Mouse (Mus musculus): ENCODE measurements around the gene Srsf2. TPM values are rescaled to one million over a fixed set of nuclear protein-coding genes. Genes with fewer than 3 reads are reported as not detected.

Gene Srsf2
- polyA plus RNA-seq, 1 experiment from 2014 or later = 974 TPM

DNA sequence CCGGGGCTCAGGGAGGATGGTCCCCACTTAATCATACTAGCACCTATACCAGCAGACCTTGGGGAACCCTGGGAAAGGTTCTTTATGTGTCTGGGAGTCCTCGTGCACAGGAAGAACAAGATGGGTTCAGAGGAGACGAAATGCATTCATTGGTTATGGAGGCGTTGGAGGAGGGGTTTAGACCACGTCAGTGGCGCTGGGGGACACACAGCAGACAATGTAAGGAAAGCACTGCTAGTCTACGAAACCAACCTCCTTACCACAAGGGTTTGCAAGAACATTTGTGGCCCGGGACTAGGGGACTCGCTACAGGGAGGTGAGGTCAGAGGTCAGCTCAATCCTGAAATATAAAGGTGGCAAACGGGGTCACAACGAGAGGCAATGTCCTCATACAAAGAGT is 42.4 kb downstream of the Srsf2 start:
- peak overlapping the region; percentile 49 for H3K4me2 ChIP-seq
- DNase-seq (ENCODE audit: low spot score, missing footprints) (no peak), ATAC-seq (ENCODE audit: low FRiP score) (no peak)
- H3K9ac ChIP-seq (ENCODE audit: low read length) = peak overlapping the region; percentile 63
- H3K27me3 ChIP-seq (ENCODE audit: control insufficient read depth, insufficient read depth, low read length) = no peaks in the 10 kb centered on the region
- H3K4me3 ChIP-seq (ENCODE audit: low read depth, low read length) = no peak overlapping the region
- WGBS = 32% methylated on average over 11 of the region's 11 CpGs
- peaks cover 51% of the 10 kb centered on the region for H3K4me1 ChIP-seq (ENCODE audit: control insufficient read depth, insufficient read depth, low read length)
- H3K9me3 ChIP-seq (ENCODE audit: control insufficient read depth, low read length) = no peaks in the 10 kb centered on the region
- H3K36me3 ChIP-seq (ENCODE audit: control insufficient read depth, insufficient read depth, low read length) = no peaks in the 10 kb centered on the region
- peak overlapping the region; percentile 94 for H3K27ac ChIP-seq (ENCODE audit: low read depth, low read length)

DNA sequence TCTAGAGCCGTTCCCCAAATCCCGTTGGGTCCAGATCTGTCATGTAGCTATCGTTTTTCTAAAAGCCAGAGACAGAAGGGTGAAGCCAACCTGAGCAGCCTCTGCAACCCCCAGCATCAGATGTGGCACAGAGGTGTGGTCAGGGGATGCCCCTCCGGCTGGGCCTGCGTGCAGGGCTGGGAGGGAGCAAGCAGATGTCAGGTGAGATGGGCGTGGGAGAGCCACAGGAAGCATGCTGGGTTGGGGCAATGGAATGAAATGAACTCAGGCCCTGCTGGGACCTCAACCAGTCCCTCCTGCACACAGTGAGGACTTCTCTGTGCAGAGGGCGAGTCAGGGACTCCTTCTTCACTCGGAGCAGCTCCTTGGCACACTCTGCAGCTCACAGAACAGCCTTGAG is 43.4 kb downstream of the Srsf2 start:
- Histone ChIP-seq H3K27ac (ENCODE audit: low read depth, low read length) (no peak overlapping the region), H3K27me3 (ENCODE audit: control insufficient read depth, insufficient read depth, low read length) (no peaks in the 10 kb centered on the region), H3K4me2 (no peak overlapping the region), H3K9ac (ENCODE audit: low read length) (no peak overlapping the region), H3K4me1 (ENCODE audit: control insufficient read depth, insufficient read depth, low read length) (peaks cover 42% of the 10 kb centered on the region), H3K4me3 (ENCODE audit: low read depth, low read length) (no peak overlapping the region), H3K9me3 (ENCODE audit: control insufficient read depth, low read length) (no peaks in the 10 kb centered on the region), H3K36me3 (ENCODE audit: control insufficient read depth, insufficient read depth, low read length) (no peaks in the 10 kb centered on the region)
- 79% methylated on average over 8 of the region's 8 CpGs for WGBS
- ATAC-seq (ENCODE audit: low FRiP score) (no peak), DNase-seq (ENCODE audit: low spot score, missing footprints) (no peak)

DNA sequence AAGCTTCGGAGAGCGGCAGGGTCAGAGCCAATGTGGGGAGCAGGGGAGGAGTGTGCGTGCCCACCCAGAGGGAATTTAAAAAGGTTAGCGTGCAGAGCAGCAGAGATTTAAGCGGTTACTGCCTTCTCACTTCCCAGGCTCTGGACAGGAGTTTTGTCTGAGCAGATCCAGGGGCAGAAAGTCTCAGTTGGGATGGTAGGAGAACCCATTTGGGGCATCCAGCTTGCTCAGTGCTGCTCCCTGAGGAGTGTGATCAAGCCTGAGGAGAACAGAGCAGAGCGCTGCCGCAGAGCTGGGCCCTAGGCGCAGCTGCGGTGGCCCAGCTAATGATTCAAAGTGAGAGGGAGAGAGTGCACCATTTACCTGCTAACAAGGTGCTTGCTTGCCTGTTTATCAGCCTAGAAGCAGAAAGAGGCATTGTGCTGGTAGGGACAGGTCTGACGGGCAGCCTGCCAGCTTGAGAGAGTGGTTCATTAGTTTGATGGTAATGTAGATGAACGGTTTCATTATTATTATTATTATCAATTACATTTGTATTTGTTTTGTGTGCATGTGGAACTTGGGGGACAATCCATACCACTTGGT is 44.0 kb downstream of the Srsf2 start:
- H3K27me3 ChIP-seq (ENCODE audit: control insufficient read depth, insufficient read depth, low read length) = no peaks in the 10 kb centered on the region
- peaks cover 36% of the 10 kb centered on the region for H3K4me1 ChIP-seq (ENCODE audit: control insufficient read depth, insufficient read depth, low read length)
- H3K4me3 ChIP-seq (ENCODE audit: low read depth, low read length) = no peak overlapping the region
- H3K9me3 ChIP-seq (ENCODE audit: control insufficient read depth, low read length) = no peaks in the 10 kb centered on the region
- ATAC-seq (ENCODE audit: low FRiP score) = no peak
- DNase-seq (ENCODE audit: low spot score, missing footprints) = no peak
- WGBS = 77% methylated on average over 11 of the region's 11 CpGs
- H3K9ac ChIP-seq (ENCODE audit: low read length) = no peak overlapping the region
- no peak overlapping the region for H3K4me2 ChIP-seq
- no peak overlapping the region for H3K27ac ChIP-seq (ENCODE audit: low read depth, low read length)
- H3K36me3 ChIP-seq (ENCODE audit: control insufficient read depth, insufficient read depth, low read length) = no peaks in the 10 kb centered on the region

DNA sequence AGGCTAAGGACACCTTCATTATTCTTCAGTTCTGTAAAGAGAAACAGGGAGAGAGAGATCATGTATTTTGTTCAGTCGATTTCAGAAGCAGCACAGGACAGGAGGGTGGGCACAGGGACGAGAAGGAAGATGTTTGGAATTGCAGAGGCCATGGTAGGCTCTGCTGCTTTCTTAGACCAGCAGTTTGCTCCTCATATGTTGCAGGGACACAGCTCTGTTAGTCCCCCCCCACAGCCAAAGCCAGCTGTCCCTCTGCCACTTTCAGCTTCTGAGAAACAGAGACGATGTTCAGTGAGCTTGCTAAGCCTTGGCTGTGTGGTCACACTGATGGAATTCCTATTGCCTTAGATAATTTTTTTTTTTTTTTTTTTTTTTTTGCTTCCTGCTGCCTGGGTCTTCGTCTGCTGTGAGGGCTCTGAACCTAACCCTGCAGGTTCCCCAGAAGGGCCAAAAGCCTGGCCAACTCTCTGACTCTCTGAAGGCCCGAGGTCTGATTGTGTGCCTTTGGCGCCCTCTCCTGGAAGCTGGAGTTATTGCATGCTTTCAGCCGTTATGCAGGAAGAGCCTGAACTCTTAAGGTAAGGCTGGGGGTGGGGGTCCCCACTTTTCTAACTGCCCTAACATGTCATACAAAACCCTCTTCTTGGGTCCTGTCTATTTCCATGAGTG is 44.8 kb downstream of the Srsf2 start:
- H3K9me3 ChIP-seq (ENCODE audit: control insufficient read depth, low read length) = no peaks in the 10 kb centered on the region
- DNase-seq (ENCODE audit: low spot score, missing footprints) = peak; percentile 98
- H3K4me1 ChIP-seq (ENCODE audit: control insufficient read depth, insufficient read depth, low read length) = peaks cover 28% of the 10 kb centered on the region
- no peak overlapping the region for H3K27ac ChIP-seq (ENCODE audit: low read depth, low read length)
- H3K4me2 ChIP-seq = no peak overlapping the region
- no peaks in the 10 kb centered on the region for H3K27me3 ChIP-seq (ENCODE audit: control insufficient read depth, insufficient read depth, low read length)
- no peak for ATAC-seq (ENCODE audit: low FRiP score)
- H3K4me3 ChIP-seq (ENCODE audit: low read depth, low read length) = no peak overlapping the region
- WGBS = 28% methylated on average over 7 of the region's 7 CpGs
- no peaks in the 10 kb centered on the region for H3K36me3 ChIP-seq (ENCODE audit: control insufficient read depth, insufficient read depth, low read length)
- H3K9ac ChIP-seq (ENCODE audit: low read length) = no peak overlapping the region; the same call in 1 of the 2 replicates

DNA sequence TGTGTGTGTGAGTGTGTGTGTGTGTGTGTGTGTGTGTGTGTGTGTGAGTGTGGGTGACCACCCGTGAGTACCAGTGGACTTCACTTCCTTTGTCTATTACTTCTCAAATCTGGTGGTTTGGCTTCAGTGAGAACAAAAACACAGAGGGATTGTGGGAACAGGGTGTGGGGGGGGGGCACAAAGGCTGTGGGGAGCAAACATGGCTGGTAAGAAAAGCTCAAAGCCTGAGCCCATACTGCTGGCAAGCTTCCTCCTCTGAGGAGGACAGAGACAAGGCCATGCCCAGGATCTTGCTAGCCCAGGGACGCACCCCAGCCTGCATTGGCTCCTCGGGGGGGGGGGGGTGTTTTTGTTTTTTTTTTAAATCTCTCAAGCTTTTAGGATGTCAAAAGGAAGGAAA is 45.4 kb downstream of the Srsf2 start:
- Histone ChIP-seq H3K4me3 (ENCODE audit: low read depth, low read length) (no peak overlapping the region), H3K27ac (ENCODE audit: low read depth, low read length) (no peak overlapping the region), H3K27me3 (ENCODE audit: control insufficient read depth, insufficient read depth, low read length) (no peaks in the 10 kb centered on the region), H3K4me2 (no peak overlapping the region), H3K36me3 (ENCODE audit: control insufficient read depth, insufficient read depth, low read length) (no peaks in the 10 kb centered on the region), H3K9ac (ENCODE audit: low read length) (no peak overlapping the region; the same call in 1 of the 2 replicates), H3K9me3 (ENCODE audit: control insufficient read depth, low read length) (no peaks in the 10 kb centered on the region), H3K4me1 (ENCODE audit: control insufficient read depth, insufficient read depth, low read length) (peaks cover 22% of the 10 kb centered on the region)
- DNase-seq (ENCODE audit: low spot score, missing footprints) (no peak), ATAC-seq (ENCODE audit: low FRiP score) (no peak)
- 75% methylated on average over 3 of the region's 3 CpGs for WGBS

DNA sequence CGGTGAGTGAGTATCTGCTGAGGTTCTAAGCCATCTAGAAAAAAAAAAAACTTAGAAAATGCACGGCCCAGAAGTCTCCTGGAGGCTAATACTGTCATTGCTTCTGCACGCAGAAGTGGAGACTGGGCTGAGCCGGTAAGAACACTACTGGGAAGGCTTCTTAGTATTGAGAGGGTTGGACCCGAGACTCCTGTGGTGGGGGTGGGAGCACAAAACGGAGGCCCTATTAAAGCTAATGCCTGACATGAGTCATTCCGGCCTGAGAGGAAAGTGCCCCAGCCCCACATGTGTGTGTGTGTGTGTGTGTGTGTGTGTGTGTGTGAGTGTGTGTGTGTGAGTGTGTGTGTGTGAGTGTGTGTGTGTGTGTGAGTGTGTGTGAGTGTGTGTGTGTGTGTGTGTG is 45.8 kb downstream of the Srsf2 start:
- Histone ChIP-seq H3K27me3 (ENCODE audit: control insufficient read depth, insufficient read depth, low read length) (no peaks in the 10 kb centered on the region), H3K4me2 (no peak overlapping the region), H3K4me3 (ENCODE audit: low read depth, low read length) (no peak overlapping the region), H3K9ac (ENCODE audit: low read length) (no peak overlapping the region), H3K36me3 (ENCODE audit: control insufficient read depth, insufficient read depth, low read length) (no peaks in the 10 kb centered on the region), H3K27ac (ENCODE audit: low read depth, low read length) (no peak overlapping the region), H3K9me3 (ENCODE audit: control insufficient read depth, low read length) (no peaks in the 10 kb centered on the region), H3K4me1 (ENCODE audit: control insufficient read depth, insufficient read depth, low read length) (peaks cover 18% of the 10 kb centered on the region)
- 69% methylated on average over 7 of the region's 7 CpGs for WGBS
- DNase-seq (ENCODE audit: low spot score, missing footprints) (no peak), ATAC-seq (ENCODE audit: low FRiP score) (no peak)

DNA sequence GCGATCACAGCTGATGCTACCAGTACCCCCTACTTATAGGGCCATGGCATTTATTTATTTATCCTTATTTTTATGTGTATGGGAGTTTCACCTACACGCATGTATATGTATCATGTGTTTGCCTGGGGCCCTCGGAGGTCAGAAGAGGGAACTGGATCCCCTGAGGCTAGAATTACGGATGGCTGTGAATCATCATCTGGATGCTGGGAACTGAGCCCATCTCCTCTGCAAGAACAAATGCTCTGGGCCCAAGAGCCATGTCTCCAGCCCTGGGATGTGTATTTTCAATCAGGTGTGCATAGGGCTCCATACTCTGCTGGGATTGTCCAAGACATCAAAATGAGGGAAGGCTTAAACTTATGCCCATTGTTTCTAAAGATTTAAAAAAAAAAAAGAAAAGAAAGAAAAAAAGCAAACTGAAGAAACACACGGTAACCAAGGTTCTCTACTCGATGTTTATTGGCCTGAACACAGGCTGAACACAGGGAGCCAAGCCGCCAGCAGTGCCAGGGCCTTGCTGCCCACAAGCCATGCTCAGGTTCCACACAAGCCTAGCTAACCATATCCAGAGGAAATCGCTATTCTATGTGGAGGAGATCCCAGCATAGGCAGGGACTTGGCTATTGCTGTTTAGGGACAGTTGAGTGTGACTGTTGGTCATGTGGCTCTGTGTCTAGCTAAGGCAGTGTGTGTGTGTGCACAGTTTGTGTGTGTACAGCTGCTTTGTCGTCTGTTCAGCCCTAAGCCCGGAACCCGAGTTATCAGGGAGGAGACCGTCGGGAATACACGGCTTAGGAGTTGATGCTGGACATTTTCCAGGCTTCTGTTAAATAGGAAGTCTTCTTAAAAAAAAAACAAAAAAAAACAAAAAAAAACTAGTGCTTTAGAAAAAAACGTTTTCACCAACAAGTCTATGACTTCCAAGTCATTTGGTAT is 46.5 kb downstream of the Srsf2 start:
- 85% methylated on average over 15 of the region's 15 CpGs for WGBS

DNA sequence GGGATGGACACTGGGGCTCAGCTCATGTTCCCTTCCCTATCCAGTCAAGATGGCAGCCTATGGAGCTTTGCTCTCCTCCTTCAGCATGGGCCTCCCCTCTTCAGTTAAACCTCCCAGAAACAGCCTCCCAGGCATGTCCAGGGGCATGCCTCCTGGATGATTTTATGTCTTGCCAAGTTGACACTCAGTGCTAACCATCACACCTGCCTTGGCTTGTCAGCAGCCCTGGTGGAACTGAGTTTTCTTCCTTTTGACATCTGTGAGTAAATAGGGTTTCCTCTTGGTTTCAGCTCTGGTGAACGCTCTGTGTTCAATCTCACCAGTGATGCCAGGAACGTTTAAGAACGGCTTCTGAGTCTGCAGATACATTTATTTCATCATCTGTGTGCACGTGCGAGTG is 50.2 kb downstream of the Srsf2 start:
- WGBS = 88% methylated on average over 5 of the region's 5 CpGs
- Histone ChIP-seq H3K27ac (ENCODE audit: low read depth, low read length) (no peak overlapping the region), H3K9ac (ENCODE audit: low read length) (no peak overlapping the region), H3K27me3 (ENCODE audit: control insufficient read depth, insufficient read depth, low read length) (no peaks in the 10 kb centered on the region), H3K4me1 (ENCODE audit: control insufficient read depth, insufficient read depth, low read length) (no peaks in the 10 kb centered on the region; the same call in 1 of the 2 replicates), H3K4me3 (ENCODE audit: low read depth, low read length) (no peak overlapping the region), H3K9me3 (ENCODE audit: control insufficient read depth, low read length) (no peaks in the 10 kb centered on the region), H3K4me2 (no peak overlapping the region), H3K36me3 (ENCODE audit: control insufficient read depth, insufficient read depth, low read length) (no peaks in the 10 kb centered on the region)
- DNase-seq (ENCODE audit: low spot score, missing footprints) = no peak
- no peak for ATAC-seq (ENCODE audit: low FRiP score)

More for the DNA sequence above, 46.5 kb downstream of the Srsf2 start:
- no peaks in the 10 kb centered on the region for H3K36me3 ChIP-seq (ENCODE audit: control insufficient read depth, insufficient read depth, low read length)
- DNase-seq (ENCODE audit: low spot score, missing footprints) = no peak
- H3K4me1 ChIP-seq (ENCODE audit: control insufficient read depth, insufficient read depth, low read length) = peaks cover 13% of the 10 kb centered on the region
- no peaks in the 10 kb centered on the region for H3K9me3 ChIP-seq (ENCODE audit: control insufficient read depth, low read length)
- H3K4me2 ChIP-seq = no peak overlapping the region
- no peaks in the 10 kb centered on the region for H3K27me3 ChIP-seq (ENCODE audit: control insufficient read depth, insufficient read depth, low read length)
- no peak for ATAC-seq (ENCODE audit: low FRiP score)
- no peak overlapping the region for H3K27ac ChIP-seq (ENCODE audit: low read depth, low read length)
- no peak overlapping the region for H3K4me3 ChIP-seq (ENCODE audit: low read depth, low read length)
- no peak overlapping the region for H3K9ac ChIP-seq (ENCODE audit: low read length)

DNA sequence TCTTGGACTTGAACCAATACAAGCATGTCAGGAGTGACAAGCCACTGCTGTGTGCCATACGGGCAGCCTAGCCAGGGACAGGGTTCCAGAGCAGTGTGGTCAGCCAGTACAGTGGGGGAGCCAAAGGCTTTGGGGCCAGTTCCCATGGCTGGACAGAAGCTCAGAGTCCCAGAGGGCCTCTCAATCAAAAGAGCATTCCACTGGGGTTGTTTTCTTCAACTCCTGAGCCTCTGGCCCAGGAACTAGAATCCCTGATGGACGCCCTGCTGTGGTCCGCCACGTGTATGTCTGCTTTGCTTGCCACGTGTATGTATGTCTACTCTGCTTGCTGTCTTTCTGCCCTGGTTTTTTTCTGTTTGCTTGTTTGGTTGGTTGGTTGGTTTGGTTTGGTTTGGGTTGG is 51.8 kb downstream of the Srsf2 start:
- Histone ChIP-seq H3K27ac (ENCODE audit: low read depth, low read length) (no peak overlapping the region), H3K27me3 (ENCODE audit: control insufficient read depth, insufficient read depth, low read length) (no peaks in the 10 kb centered on the region), H3K4me3 (ENCODE audit: low read depth, low read length) (no peak overlapping the region), H3K4me1 (ENCODE audit: control insufficient read depth, insufficient read depth, low read length) (no peaks in the 10 kb centered on the region), H3K4me2 (no peak overlapping the region), H3K9ac (ENCODE audit: low read length) (no peak overlapping the region), H3K9me3 (ENCODE audit: control insufficient read depth, low read length) (no peaks in the 10 kb centered on the region), H3K36me3 (ENCODE audit: control insufficient read depth, insufficient read depth, low read length) (no peaks in the 10 kb centered on the region)
- ATAC-seq (ENCODE audit: low FRiP score) = no peak
- 88% methylated on average over 5 of the region's 5 CpGs for WGBS
- no peak for DNase-seq (ENCODE audit: low spot score, missing footprints)

All from midbrain, embryonic 11.5 days (tissue).